Mouse (Mus musculus) inflammation-experienced regulatory T-cells, adult 6 months (primary cell): ENCODE results near the gene Polg2. TPM values are rescaled to one million over a fixed set of nuclear protein-coding genes. Genes with fewer than 3 reads are reported as not detected.

Source experiments
- ATAC-seq: one replicate; pipeline ENCODE4 v1.8.0; 2017
- polyA plus RNA-seq, 3 experiments: library from polyadenylated mRNA; unstranded; fragments of 100-300 nt; shearing (Covaris generic); gene quantifications; one replicate each; pipeline ENCODE4 v1.2.1; 2017

Gene Polg2
- polyA plus RNA-seq, 3 experiments from 2014 or later = 12.5 to 20.8 (median 13.3) TPM

DNA sequence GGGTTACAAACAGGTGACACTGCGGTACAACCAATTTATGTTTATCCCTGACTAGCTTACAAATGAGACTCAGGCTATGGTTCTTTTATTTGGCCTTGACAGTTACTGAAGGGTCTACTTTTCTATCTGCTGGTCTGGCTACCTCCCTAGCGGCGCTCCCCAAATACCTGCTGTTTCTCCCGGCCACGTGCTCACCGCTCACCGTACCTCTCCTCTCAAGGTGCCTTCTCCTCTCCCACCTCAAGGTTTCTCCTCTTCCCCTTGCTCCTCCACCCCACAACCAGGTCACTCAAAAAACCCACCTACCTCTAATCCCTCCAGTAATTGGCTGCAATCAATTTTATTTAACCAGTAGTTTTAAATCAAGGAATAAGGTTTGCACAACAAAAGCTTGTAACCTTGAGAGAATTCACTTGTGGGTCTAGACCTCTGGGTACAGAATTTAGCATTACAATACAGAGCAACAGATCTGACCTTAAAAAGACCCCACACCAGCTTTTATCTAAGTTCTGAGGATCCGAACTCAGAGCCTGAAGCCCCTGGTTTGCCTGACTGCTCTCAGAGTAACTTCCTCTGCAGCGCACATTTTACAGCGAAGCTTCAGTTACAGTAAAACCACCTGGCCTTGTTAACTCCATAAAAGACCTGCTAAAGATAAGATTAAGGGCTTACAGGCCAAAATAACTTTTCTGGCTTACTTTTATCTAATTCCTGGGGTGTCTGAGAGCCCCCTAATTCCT is 55.0 kb downstream of the Polg2 start:
- no peak for ATAC-seq

DNA sequence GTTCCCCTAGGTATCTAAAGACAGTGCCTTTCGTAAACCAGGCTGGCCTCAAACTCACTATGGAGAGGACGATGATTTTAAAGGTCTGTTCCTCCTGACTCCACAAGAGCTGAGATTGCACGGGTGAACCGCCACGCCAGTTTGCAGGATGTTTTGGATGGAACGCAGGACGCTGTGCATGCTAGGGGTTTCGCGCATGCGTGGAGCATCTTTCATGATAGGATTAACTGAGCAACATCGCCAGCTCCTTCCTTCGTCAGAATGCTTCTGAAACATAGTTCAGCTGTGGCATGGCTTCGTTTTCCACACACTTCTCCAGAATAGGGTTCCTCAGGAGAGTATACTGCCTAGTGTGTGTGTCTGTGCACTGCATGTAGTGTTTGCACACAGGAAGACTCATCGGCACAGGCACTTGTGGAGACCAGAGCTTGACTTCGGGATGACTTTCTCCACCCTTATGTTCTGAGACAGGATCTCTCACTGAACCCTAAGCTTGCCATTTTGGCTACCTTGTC is 55.7 kb downstream of the Polg2 start:
- ATAC-seq = no peak

DNA sequence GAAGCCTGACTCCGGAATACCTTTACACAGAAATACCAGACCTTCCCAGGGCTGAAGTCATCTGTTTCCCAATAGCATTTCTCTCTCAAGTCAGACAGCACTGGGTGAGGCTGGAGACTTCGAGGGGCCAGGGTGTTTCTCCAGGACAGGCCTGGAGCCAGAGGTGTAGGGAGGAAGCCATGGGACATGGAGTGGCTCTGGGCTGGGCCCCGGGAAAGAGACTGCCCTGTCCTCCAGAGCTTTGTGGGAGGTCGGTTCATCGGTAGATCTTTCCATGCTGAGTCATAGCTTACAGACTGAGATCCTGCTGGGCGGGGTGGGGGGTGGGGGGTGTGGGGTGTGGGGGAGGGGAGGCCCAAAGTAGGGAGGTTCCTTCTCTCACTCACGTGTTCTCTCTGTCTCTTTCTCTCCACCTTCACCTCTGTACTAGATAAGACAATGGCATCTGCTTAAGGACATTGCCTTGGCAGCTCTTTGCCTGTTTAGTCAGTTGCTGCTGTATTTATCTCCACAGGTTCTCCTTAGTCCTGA is 56.4 kb downstream of the Polg2 start:
- no peak for ATAC-seq

- no peak for ATAC-seq
These were observed 59.0 kb downstream of the Polg2 start for GRCm38 (mm10) chr11:106720379-106720778.

Other genes starting within 250 kb of the Polg2 start
- gene Tex2, start 166.1 kb downstream of the Polg2 start, polyA plus RNA-seq = 10 to 100 TPM; 19.4 to 24.0 (median 23.4) TPM
- gene Pecam1, start 28.9 kb downstream of the Polg2 start, polyA plus RNA-seq = 100 to 1,000 TPM in 2 of 3 experiments, 10 to 100 TPM in 1; 44.4 to 106 (median 100) TPM
- 10 to 100 TPM in 2 of 3 experiments, 1 to 10 TPM in 1; 9.0 to 12.2 (median 11.5) TPM for gene Milr1, start 28.3 kb downstream of the Polg2 start, polyA plus RNA-seq
- 100 to 1,000 TPM; 400 to 575 (median 510) TPM for gene Ddx5, start 9.6 kb upstream of the Polg2 start, polyA plus RNA-seq
- gene Cep95, start 9.7 kb upstream of the Polg2 start, polyA plus RNA-seq = 10 to 100 TPM; 23.6 to 40.6 (median 34.6) TPM
- gene Smurf2, start 141.2 kb upstream of the Polg2 start, polyA plus RNA-seq = 10 to 100 TPM in 2 of 3 experiments, 1 to 10 TPM in 1; 8.4 to 25.2 (median 21.6) TPM
- gene Kpna2, start 220.0 kb upstream of the Polg2 start, polyA plus RNA-seq = 100 to 1,000 TPM; 112 to 274 (median 131) TPM
- 1 to 10 TPM in 1 of 3 experiments, under 1 TPM in 2; 0.75 to 1.1 (median 0.88) TPM for gene 1810010H24Rik, start 246.1 kb upstream of the Polg2 start, polyA plus RNA-seq